Mouse (Mus musculus): ENCODE data around the gene Klf6. TPM values are rescaled to one million over a fixed set of nuclear protein-coding genes. Genes with fewer than 3 reads are reported as not detected.

Klf6 gene
- polyA plus RNA-seq, 3 experiments from 2014 or later = 120 to 191 (median 184) TPM

DNA sequence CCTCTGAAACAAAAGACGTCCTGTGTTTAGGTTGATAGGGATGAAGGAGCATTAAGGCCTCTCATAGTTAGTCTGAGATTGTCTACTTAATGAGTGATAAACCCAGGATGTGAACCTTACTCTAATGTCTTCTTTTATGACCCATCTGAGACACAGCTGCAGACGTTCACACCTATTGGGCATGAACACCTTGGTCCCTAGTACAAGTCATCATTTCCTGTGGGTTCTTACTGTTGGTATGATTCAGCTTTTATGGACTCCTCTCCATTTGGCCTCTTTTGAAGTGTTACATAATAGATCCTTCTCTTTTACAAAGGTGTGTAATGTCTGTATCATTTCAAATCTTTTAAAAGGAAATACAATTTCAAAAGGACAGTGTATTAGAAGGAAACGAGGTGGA lies 51.9 kb downstream of the Klf6 start:
- ATAC-seq = peak; percentile 35

- no peak for ATAC-seq
Measured at GRCm38 (mm10) chr13:5917360-5917759, 56.1 kb downstream of the Klf6 start.

GRCm38 (mm10) chr13:5919966-5920365 lies 58.7 kb downstream of the Klf6 start:
- no peak for ATAC-seq

Measured in inflammation-experienced regulatory T-cells, adult 6 months (primary cell).